9 mouse cellular contexts compared by ENCODE assay signal in genomic region chr1:162549615-162550283, GRCm38 (mm10). TPM values are rescaled to one million over a fixed set of nuclear protein-coding genes. Genes with fewer than 3 reads are reported as not detected.
DNase-seq lines count a peak whose midpoint lies in the region; ATAC-seq and TF ChIP-seq lines count a peak whose summit lies in the region.
"Had no signal": no experiment of that assay in that cellular context is flagged by ENCODE, and none has a peak within 500 bp of the region (broad histone marks: within the 10 kb centered on the region; RNA-seq: fewer than 3 reads in every experiment).

No protein-coding gene starts in this region.

- 74% methylated on average over 5 of the region's 5 CpGs for WGBS in thymus, adult 2 months
- 70% methylated on average over 5 of the region's 5 CpGs for WGBS in liver, embryonic 12.5 days (ENCODE audit: insufficient replicate concordance)

- H3K36me3 ChIP-seq in thymus, adult 2 months (ENCODE audit: control insufficient read depth, insufficient read depth, low read length), result no peaks in the 10 kb centered on the region
- peaks cover 18% of the 10 kb centered on the region for H3K36me3 ChIP-seq in liver, embryonic 12.5 days

- TF ChIP-seq POLR2A in thymus, adult 2 months (IDR thresholded peaks at IDR 0.05; ENCODE audit: control insufficient read depth, extremely low read depth, insufficient read depth, low read length, poor library complexity), result no peak

- no peaks in the 10 kb centered on the region for H3K9me3 ChIP-seq in liver, embryonic 12.5 days (replicated peaks)

- no peak overlapping the region for H3K27ac ChIP-seq in thymus, adult 2 months (ENCODE audit: control insufficient read depth, insufficient read depth, low read length)
- no peak overlapping the region for H3K27ac ChIP-seq in liver, embryonic 12.5 days

- TF ChIP-seq CTCF in thymus, adult 2 months (IDR thresholded peaks at IDR 0.05; ENCODE audit: borderline replicate concordance, control insufficient read depth, extremely low read depth, insufficient read depth, low read length, poor library complexity), result no peak

- H3K4me2 ChIP-seq in liver, embryonic 12.5 days, result peak overlapping the region; percentile 90; the same call in 1 of the 2 replicates

- H3K9ac ChIP-seq in liver, embryonic 12.5 days, result no peak overlapping the region

- no peaks in the 10 kb centered on the region; the same call in 1 of the 2 replicates for H3K4me1 ChIP-seq in thymus, adult 2 months (replicated peaks; ENCODE audit: control insufficient read depth, insufficient read depth, low read length)
- peaks cover 51% of the 10 kb centered on the region for H3K4me1 ChIP-seq in liver, embryonic 12.5 days

- DNase-seq in gastrocnemius, adult 18-20 months (ENCODE audit: low spot score), result peak; percentile 29
- DNase-seq in gastrocnemius, adult 8-10 months (ENCODE audit: low spot score in 2 of 2), result no peak
- DNase-seq in thymus, postnatal 0 days (ENCODE audit: low spot score), result peak; percentile 43
- DNase-seq in thymus, adult 2 months, result no peak
- DNase-seq in adrenal gland, postnatal 4 days (ENCODE audit: low spot score in 2 of 2), result no peak
- no peak for DNase-seq in layer of hippocampus, adult 9-11 months
- no peak for DNase-seq in right cerebral cortex, adult 18-20 months
- DNase-seq: right cerebral cortex, postnatal 4 days had no signal

- H3K27me3 ChIP-seq in thymus, adult 2 months (ENCODE audit: control insufficient read depth, insufficient read depth, low read length), result no peaks in the 10 kb centered on the region
- no peaks in the 10 kb centered on the region for H3K27me3 ChIP-seq in liver, embryonic 12.5 days (replicated peaks)

- ATAC-seq in liver, embryonic 12.5 days, result no peak

- no peak overlapping the region for H3K4me3 ChIP-seq in thymus, adult 2 months (ENCODE audit: control insufficient read depth, insufficient read depth, low read length)
- no peak overlapping the region for H3K4me3 ChIP-seq in liver, embryonic 12.5 days

RNA-seq across cellular contexts. Expression of gene Mettl13, which starts 1.4 kb away (rescaled TPM):
- 1 to 10 TPM; 7.1 to 8.5 TPM for total RNA-seq in gastrocnemius, adult 18-20 months (2021)
- total RNA-seq in gastrocnemius, adult 8-10 months (2022), result 10 to 100 TPM in 2 of 4 experiments, 1 to 10 TPM in 2; 7.1 to 11.4 (median 10.0) TPM
- polyA plus RNA-seq in thymus, postnatal 0 days (2015; fragmentation: Nextera tagmentation; extraction: Ambion mirVana), result 17.7 and 17.9 TPM in 2 replicates
- 7.8 and 8.5 TPM in 2 replicates for polyA plus RNA-seq in thymus, adult 2 months (2012; rRNA removed)
- polyA plus RNA-seq in liver, embryonic 12.5 days (2016; fragmentation: Nextera tagmentation; extraction: Ambion mirVana), result 20.9 and 22.7 TPM in 2 replicates
- 10 to 100 TPM; 18.5 to 20.3 TPM for total RNA-seq in adrenal gland, postnatal 4 days (2021)

RNA-seq across cellular contexts. Expression of gene Vamp4, which starts 20.6 kb away (rescaled TPM):
- total RNA-seq in gastrocnemius, adult 18-20 months (2021), result 10 to 100 TPM; 16.8 to 20.9 TPM
- 10 to 100 TPM; 16.6 to 19.7 (median 19.2) TPM for total RNA-seq in gastrocnemius, adult 8-10 months (2022)
- polyA plus RNA-seq in thymus, postnatal 0 days (2015; fragmentation: Nextera tagmentation; extraction: Ambion mirVana), result 81.2 and 81.7 TPM in 2 replicates
- polyA plus RNA-seq in thymus, adult 2 months (2012; rRNA removed), result 20.7 and 21.4 TPM in 2 replicates
- polyA plus RNA-seq in liver, embryonic 12.5 days (2016; fragmentation: Nextera tagmentation; extraction: Ambion mirVana), result 19.6 and 19.7 TPM in 2 replicates
- 10 to 100 TPM; 40.8 to 42.1 TPM for total RNA-seq in adrenal gland, postnatal 4 days (2021)

Comparison
In these comparisons a context has a peak if more than half of its experiments do, and no peak if none do; other contexts are left out.
1. DNase-seq: peak in gastrocnemius, adult 18-20 months (single experiment) and thymus, postnatal 0 days (single experiment); none in gastrocnemius, adult 8-10 months (0 of 2), thymus, adult 2 months (single experiment), adrenal gland, postnatal 4 days (0 of 2), layer of hippocampus, adult 9-11 months (single experiment) and right cerebral cortex, adult 18-20 months (single experiment).